Mouse (Mus musculus) neutrophil, adult 5-6 weeks (primary cell): ENCODE measurements around the gene Hist1h1d. TPM values are rescaled to one million over a fixed set of nuclear protein-coding genes. Genes with fewer than 3 reads are reported as not detected.

Source experiments
- ATAC-seq: fragments of 151-379, 151-347 bp; 2 replicates; pipeline ENCODE4 v1.8.0; 2017; ENCODE audit warnings: mild to moderate bottlenecking, moderate TSS enrichment; ENCODE audit not compliant: insufficient number of reproducible peaks, poor library complexity, low FRiP score, severe bottlenecking; ENCODE audit errors: extremely low read depth
- total RNA-seq: library from RNA; stranded (forward); fragments of 200-1000 nt; gene quantifications from 2 replicates; pipeline ENCODE4 v1.2.3, GENCODE M21; 2017

Gene Hist1h1d
- total RNA-seq = 28.5 and 28.7 TPM in 2 replicates

GRCm38 (mm10) chr13:23552962-23553361 lies at the start of gene Hist1h1d:
Hist1h1d (plus strand) TSS chr13:23553262.
- ATAC-seq = no peak

- ATAC-seq = no peak
Measured at GRCm38 (mm10) chr13:23503797-23504196, 49.3 kb upstream of the Hist1h1d start.

GRCm38 (mm10) chr13:23505662-23506345 lies 47.3 kb upstream of the Hist1h1d start:
- ATAC-seq = no peak

- ATAC-seq = no peak
Measured at GRCm38 (mm10) chr13:23506351-23506750, 46.7 kb upstream of the Hist1h1d start.

- no peak for ATAC-seq
Measured at GRCm38 (mm10) chr13:23506819-23507515, 46.1 kb upstream of the Hist1h1d start.

- ATAC-seq = no peak
Measured at GRCm38 (mm10) chr13:23510127-23510526, 42.9 kb upstream of the Hist1h1d start.

- no peak for ATAC-seq
Measured at GRCm38 (mm10) chr13:23513517-23513916, 39.5 kb upstream of the Hist1h1d start.

GRCm38 (mm10) chr13:23515281-23515680 lies 37.8 kb upstream of the Hist1h1d start:
- no peak for ATAC-seq

- no peak for ATAC-seq
Measured at GRCm38 (mm10) chr13:23515826-23516620, 37.0 kb upstream of the Hist1h1d start.

- ATAC-seq = peak; percentile 17; the same call in 1 of the 2 replicates
Measured at GRCm38 (mm10) chr13:23516822-23517602, 36.0 kb upstream of the Hist1h1d start.

GRCm38 (mm10) chr13:23517603-23518294 lies 35.3 kb upstream of the Hist1h1d start:
- peak; percentile 23; the same call in 1 of the 2 replicates for ATAC-seq

- no peak for ATAC-seq
Measured at GRCm38 (mm10) chr13:23518295-23518603, 34.8 kb upstream of the Hist1h1d start.

GRCm38 (mm10) chr13:23518885-23519284 lies 34.2 kb upstream of the Hist1h1d start:
- peak; percentile 36; the same call in 1 of the 2 replicates for ATAC-seq

GRCm38 (mm10) chr13:23519416-23519815 lies 33.6 kb upstream of the Hist1h1d start:
- peak; percentile 32; the same call in 1 of the 2 replicates for ATAC-seq

- peak; percentile 25; the same call in 1 of the 2 replicates for ATAC-seq
Measured at GRCm38 (mm10) chr13:23521703-23522102, 31.4 kb upstream of the Hist1h1d start.

GRCm38 (mm10) chr13:23523976-23524375 lies 29.1 kb upstream of the Hist1h1d start:
- ATAC-seq = no peak

GRCm38 (mm10) chr13:23524654-23525053 lies 28.4 kb upstream of the Hist1h1d start:
- ATAC-seq = peak; percentile 66; the same call in 1 of the 2 replicates

GRCm38 (mm10) chr13:23525901-23526300 lies 27.2 kb upstream of the Hist1h1d start:
- no peak for ATAC-seq
